Mouse (Mus musculus): ENCODE results near the gene Slc44a1.

Gene Slc44a1

DNA sequence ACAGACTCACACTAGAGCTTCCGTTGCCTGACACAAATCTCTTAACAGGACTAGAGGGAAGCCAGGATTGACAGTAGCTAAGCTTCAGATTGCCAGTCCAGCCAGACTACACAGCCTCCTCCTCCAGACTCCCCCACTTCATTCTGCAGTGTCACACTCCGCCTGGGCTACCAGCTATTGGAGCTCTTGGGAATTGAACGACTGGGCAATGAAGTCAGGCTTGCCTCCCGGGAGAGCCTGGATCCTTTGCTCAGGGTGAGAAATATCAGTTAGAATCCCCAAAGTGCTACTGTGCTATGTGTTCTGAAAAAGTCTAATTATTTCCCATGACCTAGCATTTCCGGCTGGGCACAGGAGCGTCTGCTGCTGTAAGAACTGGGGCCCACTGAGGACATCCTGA lies 9.7 kb upstream of the Slc44a1 start:
- no peak for DNase-seq (ENCODE audit: low read depth, low spot score)

- no peak for DNase-seq (ENCODE audit: low read depth, low spot score)
These were observed 8.5 kb upstream of the Slc44a1 start for GRCm38 (mm10) chr4:53431585-53432234.

- DNase-seq (ENCODE audit: low read depth, low spot score): no peak
These were observed 3.0 kb upstream of the Slc44a1 start for GRCm38 (mm10) chr4:53437110-53437755.

GRCm38 (mm10) chr4:53438386-53438785 lies 1.8 kb upstream of the Slc44a1 start:
- DNase-seq (ENCODE audit: low read depth, low spot score): no peak

- no peak for DNase-seq (ENCODE audit: low read depth, low spot score)
These were observed 1.3 kb upstream of the Slc44a1 start for GRCm38 (mm10) chr4:53438836-53439480.

DNA sequence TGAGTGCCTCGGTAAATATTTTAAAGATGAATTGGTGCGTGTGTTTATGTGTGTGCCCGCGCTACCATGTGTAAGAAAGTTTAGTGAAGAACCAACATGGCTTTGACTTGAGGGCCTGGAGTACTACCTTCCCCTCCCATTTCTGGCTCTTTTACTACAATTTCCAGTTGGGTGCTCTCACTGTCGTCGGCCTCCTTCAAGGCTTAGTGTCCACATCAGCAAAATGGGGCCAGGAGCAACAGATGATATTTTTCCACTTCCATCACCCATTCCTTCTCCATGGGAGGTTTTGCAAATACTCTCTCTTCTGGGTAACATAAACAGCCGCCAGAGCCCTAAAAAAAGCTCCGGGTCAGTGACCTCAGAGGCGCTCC lies 590 bp upstream of the Slc44a1 start:
- DNase-seq (ENCODE audit: low read depth, low spot score): no peak

DNA sequence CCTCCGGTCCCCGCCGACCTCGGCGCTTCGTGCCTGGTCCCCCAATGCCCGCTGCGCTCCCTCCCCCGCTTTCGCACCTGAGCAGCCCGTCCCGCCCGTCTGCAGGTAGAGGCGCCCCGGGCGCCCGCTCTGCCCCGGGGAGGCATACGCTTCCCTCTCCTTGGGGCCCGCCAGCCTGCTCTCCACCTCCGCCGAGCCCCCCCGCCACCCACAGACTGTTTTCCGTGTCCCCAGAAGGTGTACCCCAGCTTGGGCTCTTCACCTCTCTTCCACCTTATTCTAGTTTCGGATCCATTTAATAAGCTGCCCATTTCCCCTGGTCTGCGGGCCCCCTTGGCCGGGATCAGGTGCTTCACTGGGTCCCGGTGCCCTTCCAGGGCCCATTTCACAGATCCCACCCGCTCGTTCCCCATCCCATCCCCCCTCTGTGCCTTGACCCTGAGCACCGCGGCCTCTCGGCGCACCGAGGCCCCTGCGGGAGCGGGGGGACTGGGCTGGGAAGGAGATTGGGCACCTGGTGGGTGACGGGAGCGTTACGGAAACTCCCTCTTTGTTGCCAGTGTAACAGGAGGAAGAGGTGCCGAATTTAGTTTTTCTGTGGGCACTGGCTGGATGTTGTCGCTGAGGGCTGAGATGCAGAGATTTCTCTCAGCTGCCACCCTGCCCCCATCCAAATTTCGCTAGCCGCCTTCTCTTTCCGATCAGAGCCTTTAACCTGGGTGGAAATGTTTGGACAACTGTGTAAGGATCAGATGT lies 781 bp downstream of the Slc44a1 start:
- no peak for DNase-seq (ENCODE audit: low read depth, low spot score)

DNA sequence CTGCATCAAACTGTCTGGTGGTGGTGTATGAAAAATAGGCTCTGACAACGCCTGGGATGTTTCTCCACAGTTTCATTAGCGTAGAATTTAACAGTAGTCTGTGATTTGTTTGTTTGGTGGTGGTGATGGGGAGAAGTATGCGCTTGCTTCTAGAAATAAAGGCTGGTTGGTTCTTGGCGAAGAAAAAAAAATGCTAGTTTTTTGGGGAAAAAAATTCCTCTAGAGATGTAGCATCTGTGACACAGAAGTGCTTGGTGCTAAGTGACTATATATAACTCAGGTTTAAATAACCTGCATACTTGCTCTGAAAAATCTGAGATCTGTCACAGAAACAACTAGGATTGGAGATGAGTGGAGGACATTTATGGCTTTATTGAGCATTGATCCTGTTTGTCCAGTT lies 1.5 kb downstream of the Slc44a1 start:
- no peak for DNase-seq (ENCODE audit: low read depth, low spot score)

DNA sequence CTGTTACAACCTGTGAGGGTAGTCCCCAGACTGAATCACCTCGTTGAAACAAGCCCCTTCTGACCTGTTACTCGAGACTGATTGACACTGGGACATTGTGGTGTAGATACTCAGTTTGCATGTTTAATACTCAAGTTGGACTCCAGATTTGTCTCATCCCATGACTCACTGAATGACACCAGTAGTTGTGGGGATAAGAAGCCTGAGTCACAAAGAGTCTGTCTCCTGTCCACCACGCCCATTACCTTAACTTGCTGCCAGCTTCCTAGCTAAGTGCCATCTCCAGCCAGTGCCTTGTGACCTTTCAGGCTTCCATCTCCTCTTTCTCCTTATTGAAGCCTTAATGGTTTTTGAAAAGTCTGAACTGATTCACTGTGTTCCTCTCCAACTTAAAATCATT lies 6.0 kb downstream of the Slc44a1 start:
- DNase-seq (ENCODE audit: low read depth, low spot score): no peak

GRCm38 (mm10) chr4:53447773-53448172 lies 7.6 kb downstream of the Slc44a1 start:
- no peak for DNase-seq (ENCODE audit: low read depth, low spot score)

- DNase-seq (ENCODE audit: low read depth, low spot score): no peak
These were observed 10.5 kb downstream of the Slc44a1 start for GRCm38 (mm10) chr4:53450736-53451135.

- DNase-seq (ENCODE audit: low read depth, low spot score): no peak
These were observed 11.7 kb downstream of the Slc44a1 start for GRCm38 (mm10) chr4:53451887-53452286.

- DNase-seq (ENCODE audit: low read depth, low spot score): no peak
These were observed 12.2 kb downstream of the Slc44a1 start for GRCm38 (mm10) chr4:53452457-53452856.

GRCm38 (mm10) chr4:53452976-53453889 lies 13.0 kb downstream of the Slc44a1 start:
- DNase-seq (ENCODE audit: low read depth, low spot score): no peak

DNA sequence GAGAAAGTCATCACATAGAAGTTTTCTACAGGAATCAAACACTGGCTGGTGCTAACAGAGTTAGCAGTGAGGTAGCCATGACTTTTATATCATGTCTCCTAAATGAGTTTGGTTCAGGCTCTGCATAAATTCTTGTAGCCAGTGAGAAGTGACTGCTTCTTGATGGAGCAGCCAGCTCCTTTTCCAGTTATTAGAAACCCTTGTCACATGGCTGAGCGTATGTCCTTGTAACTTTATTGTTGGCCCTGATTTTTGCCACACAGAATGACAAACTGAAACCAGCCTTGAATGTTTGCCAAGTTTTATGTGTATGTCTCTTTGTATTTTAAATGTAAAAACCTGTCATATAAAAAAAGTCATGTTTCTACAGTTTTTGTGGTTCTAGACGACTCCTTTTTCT lies 15.7 kb downstream of the Slc44a1 start:
- no peak for DNase-seq (ENCODE audit: low read depth, low spot score)

DNA sequence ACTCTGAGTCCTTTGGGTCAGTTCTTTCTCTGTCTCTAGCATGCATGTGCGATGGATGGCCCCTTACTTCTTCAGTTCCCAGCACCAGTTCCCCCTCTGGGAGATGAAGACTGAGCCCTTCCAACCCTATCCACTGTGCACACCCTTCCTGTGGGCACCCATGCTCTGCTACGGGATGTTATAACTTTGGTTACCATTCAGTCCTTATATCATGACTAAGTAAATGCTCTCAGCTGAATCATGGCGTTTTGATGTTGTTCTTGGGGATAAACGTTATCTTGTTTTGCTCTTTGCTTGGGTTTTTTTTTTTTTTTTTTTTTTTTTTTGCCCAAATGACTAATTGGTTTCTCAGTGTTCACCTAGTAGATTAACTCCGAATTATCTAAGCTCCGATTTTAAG lies 16.4 kb downstream of the Slc44a1 start:
- no peak for DNase-seq (ENCODE audit: low read depth, low spot score)

GRCm38 (mm10) chr4:53458503-53458902 lies 18.3 kb downstream of the Slc44a1 start:
- DNase-seq (ENCODE audit: low read depth, low spot score): no peak

GRCm38 (mm10) chr4:53459697-53460096 lies 19.5 kb downstream of the Slc44a1 start:
- DNase-seq (ENCODE audit: low read depth, low spot score): no peak

- no peak for DNase-seq (ENCODE audit: low read depth, low spot score)
These were observed 20.8 kb downstream of the Slc44a1 start for GRCm38 (mm10) chr4:53461026-53461425.

DNA sequence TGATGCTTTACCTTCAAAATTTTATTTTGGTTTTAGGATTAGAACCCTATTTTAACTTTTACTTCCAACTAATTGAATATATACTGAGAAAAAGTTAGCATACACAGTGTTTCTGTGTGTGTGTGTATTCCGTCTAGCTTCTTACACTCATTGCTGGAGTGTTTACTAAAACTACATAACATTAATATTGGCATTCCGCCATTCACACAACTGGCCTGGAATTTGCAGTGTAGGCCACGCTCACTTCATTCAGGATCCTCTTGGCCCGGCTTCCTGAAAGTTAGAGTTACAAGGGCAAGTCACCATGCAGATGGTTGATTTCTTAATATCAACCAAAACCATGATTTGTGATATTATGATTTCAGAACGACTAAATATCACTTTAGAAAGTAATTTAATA lies 21.9 kb downstream of the Slc44a1 start:
- DNase-seq (ENCODE audit: low read depth, low spot score): no peak

DNA sequence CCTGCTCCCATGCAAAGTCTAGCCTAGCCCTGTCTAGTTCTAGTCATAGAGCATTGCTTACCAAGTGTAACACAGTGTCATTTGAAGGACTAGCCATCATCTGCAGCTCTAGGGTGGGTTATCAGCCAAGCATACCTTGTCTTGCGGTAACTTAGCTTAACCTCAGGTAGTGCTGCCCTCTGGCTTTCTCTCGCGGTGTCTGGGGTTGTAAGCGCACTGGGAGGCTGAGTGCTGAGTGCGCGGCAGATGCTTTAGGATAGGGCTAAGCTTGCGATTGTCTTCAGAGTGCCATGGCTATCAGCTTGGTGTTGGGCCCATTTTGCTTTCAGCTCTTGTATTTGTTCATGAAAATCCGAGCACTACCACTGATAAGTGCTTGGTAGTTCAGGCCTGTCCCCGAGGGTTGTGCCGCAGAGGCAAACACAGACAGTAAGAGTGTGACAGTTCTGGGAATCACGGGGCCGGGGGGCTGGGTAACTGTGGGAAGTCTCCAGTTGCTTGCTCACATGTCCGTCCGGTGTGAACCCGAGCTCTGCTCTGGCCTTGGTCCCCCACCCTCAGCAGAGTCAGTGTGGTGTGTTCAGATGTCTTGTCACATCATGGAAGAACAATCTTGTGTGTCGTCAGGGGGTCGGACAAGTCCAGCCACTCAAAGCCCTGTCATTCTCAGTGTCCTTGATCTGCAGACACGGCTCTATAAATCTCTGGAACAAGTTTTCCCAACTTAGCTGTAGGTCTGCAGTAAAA lies 22.5 kb downstream of the Slc44a1 start:
- DNase-seq (ENCODE audit: low read depth, low spot score): no peak

Data from retina, adult 2 months (tissue).